Mouse (Mus musculus) gastrocnemius, adult 8-10 months (tissue): ENCODE results near the gene Tnfrsf25. TPM values are rescaled to one million over a fixed set of nuclear protein-coding genes. Genes with fewer than 3 reads are reported as not detected.

ENCODE experiments used
- DNase-seq, 2 experiments: peaks; one replicate each; pipeline ENCODE4 v3.0.0; 2022; ENCODE audit warnings: low spot score in 2 of 2
- total RNA-seq, 4 experiments: library from RNA; stranded (reverse); gene quantifications; 2 replicates each; pipeline ENCODE4 v1.2.4; 2022

Gene Tnfrsf25
- total RNA-seq, 4 experiments from 2014 or later, result 0.40 to 0.90 (median 0.85) TPM; not detected in 1

DNA sequence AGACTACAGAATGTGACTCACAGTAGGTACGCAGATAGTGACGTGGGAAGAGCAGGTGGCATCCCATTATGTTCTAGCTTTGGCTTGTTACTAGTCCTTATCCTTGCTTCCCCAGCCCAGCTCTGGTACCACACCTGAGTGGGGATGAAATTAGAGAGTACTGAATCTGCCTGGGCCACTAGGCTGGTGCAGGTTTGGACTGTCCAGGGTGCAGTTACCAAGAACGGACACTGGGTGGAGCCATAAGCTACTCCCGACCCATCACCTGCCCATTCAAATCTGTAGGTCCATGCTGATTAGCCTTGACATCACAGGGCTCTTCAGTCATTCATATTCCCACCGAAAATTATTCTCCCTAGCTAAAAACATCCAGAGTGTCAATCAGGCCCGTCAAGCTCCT is 24.7 kb downstream of the Tnfrsf25 start:
- no peak for DNase-seq

DNA sequence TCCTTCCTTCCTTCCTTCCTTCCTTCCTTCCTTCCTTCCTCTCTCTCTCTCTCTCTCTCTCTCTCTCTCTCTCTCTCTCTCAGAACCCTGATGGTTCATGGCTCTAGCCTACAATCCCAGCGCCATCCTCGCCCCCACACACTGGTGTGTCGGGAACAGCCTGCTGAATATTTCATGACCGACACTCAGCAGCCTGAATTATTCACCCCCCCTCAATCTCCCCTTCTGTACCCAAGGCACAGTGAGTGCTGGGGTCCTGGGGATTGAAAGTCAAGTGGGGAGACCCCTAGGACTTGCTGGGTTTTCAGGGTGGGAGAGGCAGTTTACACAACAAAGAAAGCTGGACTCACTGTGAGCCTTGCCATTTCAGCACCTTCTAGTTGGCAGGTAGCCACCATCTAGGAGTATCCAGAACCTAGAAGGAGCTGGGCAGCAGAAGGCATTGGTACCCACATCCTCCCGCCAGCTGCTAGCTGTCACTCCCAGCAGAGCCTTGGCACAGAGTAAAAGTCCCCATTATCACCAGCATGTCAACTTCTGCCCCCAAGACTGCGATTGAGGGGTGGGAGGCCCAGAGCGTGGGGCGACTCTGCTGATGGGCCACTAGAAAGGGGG is 25.9 kb downstream of the Tnfrsf25 start:
- DNase-seq, result no peak

GRCm38 (mm10) chr4:152143632-152144031 is 27.9 kb downstream of the Tnfrsf25 start:
- DNase-seq, result no peak

DNA sequence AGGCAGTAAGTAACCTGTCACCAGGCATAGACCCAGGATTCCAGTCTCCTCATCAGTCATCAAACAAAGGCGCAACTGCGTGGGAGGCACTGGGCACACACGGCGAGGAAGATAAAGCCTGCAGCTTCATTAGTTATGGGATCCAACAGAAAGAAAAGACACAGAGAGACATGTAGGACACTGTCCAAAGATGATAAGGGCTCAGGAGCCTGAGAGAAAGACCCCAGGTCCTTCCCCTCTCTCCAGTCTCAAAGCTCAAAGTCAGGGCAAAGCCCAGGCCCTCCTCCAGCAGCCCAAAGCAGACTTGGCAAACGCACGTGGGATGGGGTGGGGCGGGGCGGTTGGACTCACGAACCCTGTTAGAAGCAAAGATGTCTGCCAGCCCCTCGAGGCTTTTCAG is 29.7 kb downstream of the Tnfrsf25 start:
- no peak for DNase-seq

- DNase-seq, result peak in 1 of 2 experiments; percentile 38
Measured at GRCm38 (mm10) chr4:152146033-152146827, 30.5 kb downstream of the Tnfrsf25 start.

DNA sequence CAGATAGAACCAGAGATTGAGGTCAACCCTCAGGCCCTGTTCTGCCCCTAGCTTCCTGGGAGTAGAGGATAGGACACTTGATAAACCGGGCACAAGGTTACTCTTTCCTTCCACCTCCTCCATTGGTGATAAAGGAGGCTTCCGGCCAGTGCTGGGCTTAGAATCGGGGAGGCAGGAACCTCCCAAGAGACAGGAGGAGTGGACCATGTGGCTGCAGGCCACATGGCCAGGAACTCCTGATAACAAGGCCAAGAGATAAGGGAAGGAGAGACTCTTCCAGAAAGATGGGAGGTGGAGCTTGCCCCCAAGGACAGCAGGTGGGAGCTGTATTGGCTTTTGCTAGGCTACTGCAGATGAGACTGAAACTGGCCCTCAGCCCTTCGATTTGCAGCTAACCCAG is 34.8 kb downstream of the Tnfrsf25 start:
- no peak for DNase-seq

DNA sequence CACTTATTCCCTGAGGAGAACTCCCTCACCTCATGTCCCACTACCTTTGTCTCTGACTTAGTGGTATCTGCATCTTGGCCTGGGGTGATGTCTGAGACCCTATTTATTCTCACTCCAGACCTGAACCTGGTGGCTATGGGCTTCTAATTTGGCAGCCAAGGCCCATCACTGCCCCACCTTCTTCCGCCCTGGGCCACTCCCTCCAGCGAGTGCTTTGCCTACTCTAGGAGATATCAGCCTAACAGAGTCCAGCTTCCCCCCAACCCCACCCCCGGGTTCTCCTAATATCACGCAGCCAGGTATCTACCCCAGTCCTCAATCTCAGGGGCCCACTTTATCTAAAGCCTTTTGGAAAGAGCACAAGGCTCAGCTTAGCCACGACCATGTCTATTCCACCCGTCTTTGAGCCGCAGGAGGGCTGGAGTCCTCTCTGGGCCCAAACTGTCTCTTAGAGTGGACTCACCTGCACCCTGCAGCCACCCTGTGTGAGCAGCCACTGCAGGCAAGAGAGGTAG is 35.8 kb downstream of the Tnfrsf25 start:
- DNase-seq, result no peak

GRCm38 (mm10) chr4:152151966-152152544 is 36.3 kb downstream of the Tnfrsf25 start, which contains the start of gene Espn:
TSS of gene Espn (minus strand) at chr4:152152371.
- DNase-seq, result no peak

- peak; percentile 55 to 64 for DNase-seq
Measured at GRCm38 (mm10) chr4:152153771-152154177, 38.0 kb downstream of the Tnfrsf25 start.

DNA sequence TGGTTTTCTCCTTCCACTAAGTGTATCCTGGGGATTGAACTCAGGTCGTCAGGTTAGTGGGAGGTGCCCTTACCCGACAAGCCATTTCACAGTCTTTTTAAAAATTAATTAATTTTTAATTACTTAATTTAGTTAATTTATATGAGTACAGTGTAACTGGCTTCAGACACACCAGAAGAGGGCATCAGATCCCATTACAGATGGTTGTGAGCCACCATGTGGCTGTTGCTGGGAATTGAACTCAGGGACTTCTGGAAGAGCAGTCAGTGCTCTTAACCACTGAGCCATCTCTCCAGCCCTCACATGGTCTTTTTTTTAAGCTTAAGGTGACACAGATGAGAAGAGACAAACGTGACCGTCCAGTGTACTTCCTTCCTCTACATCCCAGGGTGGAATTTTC is 39.3 kb downstream of the Tnfrsf25 start:
- DNase-seq, result no peak

- no peak for DNase-seq
Measured at GRCm38 (mm10) chr4:152157779-152158584, 42.2 kb downstream of the Tnfrsf25 start.

- DNase-seq, result no peak
Measured at GRCm38 (mm10) chr4:152158585-152159284, 43.0 kb downstream of the Tnfrsf25 start, which contains the start of gene Hes2. TSS of gene Hes2 (plus strand) at chr4:152158867.

DNA sequence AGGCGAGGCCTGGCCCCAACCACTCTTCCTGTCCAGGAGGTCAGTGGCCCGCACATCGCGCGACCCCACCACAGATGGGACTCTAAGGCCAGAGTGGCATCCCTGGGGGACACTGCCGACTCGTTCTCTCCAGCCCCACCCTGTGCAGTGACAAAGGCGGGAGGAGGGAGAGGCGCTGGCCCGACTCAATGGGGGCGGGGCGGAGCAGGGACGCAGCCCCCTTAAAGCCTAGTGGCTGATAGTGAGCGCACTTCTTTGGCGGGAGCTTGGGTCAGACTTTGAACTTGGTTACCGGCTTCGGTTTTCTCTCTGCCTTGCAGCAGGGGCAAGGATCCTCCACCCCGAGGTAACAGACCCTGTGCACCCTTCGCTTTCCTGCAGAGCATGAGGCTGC is 43.5 kb downstream of the Tnfrsf25 start:
- no peak for DNase-seq

- DNase-seq, result no peak
Measured at GRCm38 (mm10) chr4:152160748-152161147, 45.0 kb downstream of the Tnfrsf25 start.

DNA sequence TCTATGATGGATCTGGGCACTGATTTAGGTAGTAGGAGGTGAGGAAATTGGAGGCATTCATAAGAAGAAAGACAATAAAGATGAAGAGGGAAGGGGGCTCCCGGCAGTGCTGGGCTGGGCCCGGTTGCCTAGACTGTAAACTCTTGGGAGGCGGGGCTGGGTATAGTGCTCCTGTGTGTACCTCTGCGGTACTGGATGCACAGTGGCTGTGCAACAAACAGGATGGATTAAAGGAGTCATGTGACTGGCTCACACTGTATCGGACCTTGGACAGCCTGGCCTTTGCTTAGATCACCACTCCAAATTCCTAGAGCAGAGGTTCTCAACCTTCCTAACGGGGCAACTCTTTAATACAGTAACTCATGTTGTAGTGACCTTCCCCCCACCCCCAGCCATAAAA is 45.9 kb downstream of the Tnfrsf25 start:
- DNase-seq, result no peak

GRCm38 (mm10) chr4:152162748-152163147 is 47.0 kb downstream of the Tnfrsf25 start:
- no peak for DNase-seq

GRCm38 (mm10) chr4:152165036-152165931 is 49.5 kb downstream of the Tnfrsf25 start:
- DNase-seq, result peak in 1 of 2 experiments; percentile 37

DNA sequence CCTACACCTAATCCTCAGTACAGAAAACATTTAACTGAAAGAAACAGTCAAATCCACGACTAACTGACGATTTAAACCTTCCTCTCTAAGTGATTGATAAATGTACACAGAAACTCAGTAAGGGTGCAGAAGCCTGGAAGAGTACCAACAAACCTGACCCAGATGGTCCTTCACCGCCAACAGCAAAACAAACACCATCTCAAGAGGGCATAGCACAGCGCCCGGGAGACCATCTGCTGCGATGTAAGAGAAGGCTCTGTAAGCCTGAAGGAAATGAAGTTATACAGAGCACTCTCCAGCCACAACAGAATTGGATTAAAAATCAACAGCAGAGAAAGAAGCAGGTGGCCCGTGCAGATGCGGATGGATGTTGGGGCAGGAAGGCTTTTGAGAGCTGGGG is 52.3 kb downstream of the Tnfrsf25 start:
- no peak for DNase-seq

GRCm38 (mm10) chr4:152169103-152169502 is 53.4 kb downstream of the Tnfrsf25 start:
- DNase-seq, result no peak
